Mouse (Mus musculus): ENCODE measurements around the gene Fzd9. TPM values are rescaled to one million over a fixed set of nuclear protein-coding genes. Genes with fewer than 3 reads are reported as not detected.
"Not testable (repeated sequence)": the region's sequence is repeated elsewhere in the genome, so short reads cannot be mapped to it uniquely, and the experiment has no call there.

Gene Fzd9
- polyA plus RNA-seq, 1 experiment from 2014 or later = 3.3 TPM

- H3K9ac ChIP-seq (ENCODE audit: low read length) = no peak overlapping the region
- no peaks in the 10 kb centered on the region for H3K4me1 ChIP-seq (ENCODE audit: control insufficient read depth, insufficient read depth, low read length)
- no peaks in the 10 kb centered on the region for H3K27me3 ChIP-seq (ENCODE audit: control insufficient read depth, insufficient read depth, low read length)
- no peak for DNase-seq (ENCODE audit: low spot score)
- H3K4me2 ChIP-seq (ENCODE audit: low read depth, severe bottlenecking) = no peak overlapping the region
- no peaks in the 10 kb centered on the region for H3K9me3 ChIP-seq (ENCODE audit: control insufficient read depth, low read length)
- H3K4me3 ChIP-seq (ENCODE audit: low read depth, low read length) = no peak overlapping the region
- peaks cover 66% of the 10 kb centered on the region for H3K36me3 ChIP-seq (ENCODE audit: control insufficient read depth, insufficient read depth, low read length)
- H3K27ac ChIP-seq (replicated peaks; ENCODE audit: low read depth, low read length) = no peak overlapping the region
- ATAC-seq (ENCODE audit: insufficient number of reproducible peaks, low FRiP score, low TSS enrichment, low read depth) = no peak
- 82% methylated on average over 12 of the region's 12 CpGs for WGBS
These were observed 8.9 kb downstream of the Fzd9 start for GRCm38 (mm10) chr5:135242136-135242535.

- H3K9me3 ChIP-seq (ENCODE audit: control insufficient read depth, low read length) = no peaks in the 10 kb centered on the region
- no peaks in the 10 kb centered on the region for H3K4me1 ChIP-seq (ENCODE audit: control insufficient read depth, insufficient read depth, low read length)
- no peak overlapping the region for H3K4me2 ChIP-seq (ENCODE audit: low read depth, severe bottlenecking)
- 89% methylated on average over 1 of the region's 1 CpGs for WGBS
- no peak overlapping the region for H3K27ac ChIP-seq (replicated peaks; ENCODE audit: low read depth, low read length)
- DNase-seq (ENCODE audit: low spot score) = no peak
- H3K27me3 ChIP-seq (ENCODE audit: control insufficient read depth, insufficient read depth, low read length) = no peaks in the 10 kb centered on the region
- no peak for ATAC-seq (ENCODE audit: insufficient number of reproducible peaks, low FRiP score, low TSS enrichment, low read depth)
- no peak overlapping the region for H3K9ac ChIP-seq (ENCODE audit: low read length)
- no peak overlapping the region for H3K4me3 ChIP-seq (ENCODE audit: low read depth, low read length)
- peaks cover 70% of the 10 kb centered on the region for H3K36me3 ChIP-seq (ENCODE audit: control insufficient read depth, insufficient read depth, low read length)
These were observed 9.6 kb downstream of the Fzd9 start for GRCm38 (mm10) chr5:135241474-135241873.

- DNase-seq (ENCODE audit: low spot score) = no peak
- Histone ChIP-seq H3K9me3 (ENCODE audit: control insufficient read depth, low read length) (no peaks in the 10 kb centered on the region), H3K27me3 (ENCODE audit: control insufficient read depth, insufficient read depth, low read length) (no peaks in the 10 kb centered on the region), H3K9ac (ENCODE audit: low read length) (no peak overlapping the region), H3K4me3 (ENCODE audit: low read depth, low read length) (no peak overlapping the region), H3K36me3 (ENCODE audit: control insufficient read depth, insufficient read depth, low read length) (peaks cover 67% of the 10 kb centered on the region), H3K4me1 (ENCODE audit: control insufficient read depth, insufficient read depth, low read length) (no peaks in the 10 kb centered on the region), H3K27ac (replicated peaks; ENCODE audit: low read depth, low read length) (no peak overlapping the region), H3K4me2 (ENCODE audit: low read depth, severe bottlenecking) (no peak overlapping the region)
- WGBS = 93% methylated on average over 2 of the region's 2 CpGs
- ATAC-seq (ENCODE audit: insufficient number of reproducible peaks, low FRiP score, low TSS enrichment, low read depth) = no peak
These were observed 12.2 kb downstream of the Fzd9 start for GRCm38 (mm10) chr5:135238832-135239231.

- H3K4me2 ChIP-seq (ENCODE audit: low read depth, severe bottlenecking) = no peak overlapping the region
- H3K4me3 ChIP-seq (ENCODE audit: low read depth, low read length) = no peak overlapping the region
- no peak overlapping the region for H3K27ac ChIP-seq (replicated peaks; ENCODE audit: low read depth, low read length)
- no peaks in the 10 kb centered on the region for H3K9me3 ChIP-seq (ENCODE audit: control insufficient read depth, low read length)
- H3K36me3 ChIP-seq (ENCODE audit: control insufficient read depth, insufficient read depth, low read length) = peaks cover 54% of the 10 kb centered on the region
- no peak overlapping the region for H3K9ac ChIP-seq (ENCODE audit: low read length)
- H3K4me1 ChIP-seq (ENCODE audit: control insufficient read depth, insufficient read depth, low read length) = no peaks in the 10 kb centered on the region
- no peak for ATAC-seq (ENCODE audit: insufficient number of reproducible peaks, low FRiP score, low TSS enrichment, low read depth)
- 61% methylated on average over 2 of the region's 2 CpGs for WGBS
- H3K27me3 ChIP-seq (ENCODE audit: control insufficient read depth, insufficient read depth, low read length) = no peaks in the 10 kb centered on the region
- DNase-seq (ENCODE audit: low spot score) = peak; percentile 82
These were observed 14.5 kb downstream of the Fzd9 start for GRCm38 (mm10) chr5:135236571-135236970.

- Histone ChIP-seq H3K27me3 (ENCODE audit: control insufficient read depth, insufficient read depth, low read length) (no peaks in the 10 kb centered on the region), H3K4me1 (ENCODE audit: control insufficient read depth, insufficient read depth, low read length) (no peaks in the 10 kb centered on the region), H3K4me3 (ENCODE audit: low read depth, low read length) (no peak overlapping the region), H3K9ac (ENCODE audit: low read length) (no peak overlapping the region), H3K9me3 (ENCODE audit: control insufficient read depth, low read length) (no peaks in the 10 kb centered on the region), H3K27ac (replicated peaks; ENCODE audit: low read depth, low read length) (no peak overlapping the region), H3K36me3 (ENCODE audit: control insufficient read depth, insufficient read depth, low read length) (peaks cover 45% of the 10 kb centered on the region; the same call in 1 of the 2 replicates), H3K4me2 (ENCODE audit: low read depth, severe bottlenecking) (no peak overlapping the region)
- WGBS = 94% methylated on average over 8 of the region's 8 CpGs
- ATAC-seq (ENCODE audit: insufficient number of reproducible peaks, low FRiP score, low TSS enrichment, low read depth) (no peak), DNase-seq (ENCODE audit: low spot score) (no peak)
These were observed 17.7 kb downstream of the Fzd9 start for GRCm38 (mm10) chr5:135233166-135233920.

GRCm38 (mm10) chr5:135230186-135230585, 20.8 kb downstream of the Fzd9 start:
- no peak overlapping the region for H3K9ac ChIP-seq (ENCODE audit: low read length)
- no peaks in the 10 kb centered on the region for H3K27me3 ChIP-seq (ENCODE audit: control insufficient read depth, insufficient read depth, low read length)
- H3K27ac ChIP-seq (replicated peaks; ENCODE audit: low read depth, low read length) = no peak overlapping the region
- ATAC-seq (ENCODE audit: insufficient number of reproducible peaks, low FRiP score, low TSS enrichment, low read depth) (no peak), DNase-seq (ENCODE audit: low spot score) (no peak)
- H3K4me2 ChIP-seq (ENCODE audit: low read depth, severe bottlenecking) = no peak overlapping the region
- no peaks in the 10 kb centered on the region for H3K9me3 ChIP-seq (ENCODE audit: control insufficient read depth, low read length)
- peaks cover 42% of the 10 kb centered on the region for H3K36me3 ChIP-seq (ENCODE audit: control insufficient read depth, insufficient read depth, low read length)
- no peak overlapping the region for H3K4me3 ChIP-seq (ENCODE audit: low read depth, low read length)
- H3K4me1 ChIP-seq (ENCODE audit: control insufficient read depth, insufficient read depth, low read length) = no peaks in the 10 kb centered on the region
- WGBS = 85% methylated on average over 4 of the region's 4 CpGs

GRCm38 (mm10) chr5:135225879-135226278, 25.2 kb downstream of the Fzd9 start:
- H3K27ac ChIP-seq (replicated peaks; ENCODE audit: low read depth, low read length); H3K4me1 ChIP-seq (ENCODE audit: control insufficient read depth, insufficient read depth, low read length); H3K4me3 ChIP-seq (ENCODE audit: low read depth, low read length); H3K27me3 ChIP-seq (ENCODE audit: control insufficient read depth, insufficient read depth, low read length); DNase-seq (ENCODE audit: low spot score); H3K9ac ChIP-seq (ENCODE audit: low read length); H3K9me3 ChIP-seq (ENCODE audit: control insufficient read depth, low read length); ATAC-seq (ENCODE audit: insufficient number of reproducible peaks, low FRiP score, low TSS enrichment, low read depth); H3K4me2 ChIP-seq (ENCODE audit: low read depth, severe bottlenecking): not testable (repeated sequence)
- peaks cover 46% of the 10 kb centered on the region for H3K36me3 ChIP-seq (ENCODE audit: control insufficient read depth, insufficient read depth, low read length)
- 94% methylated on average over 4 of the region's 4 CpGs for WGBS

GRCm38 (mm10) chr5:135224169-135224568, 26.9 kb downstream of the Fzd9 start:
- Histone ChIP-seq H3K9me3 (ENCODE audit: control insufficient read depth, low read length) (no peaks in the 10 kb centered on the region), H3K4me2 (ENCODE audit: low read depth, severe bottlenecking) (no peak overlapping the region), H3K27ac (replicated peaks; ENCODE audit: low read depth, low read length) (no peak overlapping the region), H3K9ac (ENCODE audit: low read length) (no peak overlapping the region), H3K4me1 (ENCODE audit: control insufficient read depth, insufficient read depth, low read length) (no peaks in the 10 kb centered on the region), H3K36me3 (ENCODE audit: control insufficient read depth, insufficient read depth, low read length) (peaks cover 48% of the 10 kb centered on the region), H3K4me3 (ENCODE audit: low read depth, low read length) (no peak overlapping the region), H3K27me3 (ENCODE audit: control insufficient read depth, insufficient read depth, low read length) (no peaks in the 10 kb centered on the region)
- DNase-seq (ENCODE audit: low spot score) = no peak
- ATAC-seq (ENCODE audit: insufficient number of reproducible peaks, low FRiP score, low TSS enrichment, low read depth) = no peak
- 91% methylated on average over 3 of the region's 3 CpGs for WGBS

GRCm38 (mm10) chr5:135222066-135222465, 29.0 kb downstream of the Fzd9 start:
- 97% methylated on average over 7 of the region's 7 CpGs for WGBS
- no peak for DNase-seq (ENCODE audit: low spot score)
- no peaks in the 10 kb centered on the region for H3K4me1 ChIP-seq (ENCODE audit: control insufficient read depth, insufficient read depth, low read length)
- no peak overlapping the region for H3K4me2 ChIP-seq (ENCODE audit: low read depth, severe bottlenecking)
- no peaks in the 10 kb centered on the region for H3K9me3 ChIP-seq (ENCODE audit: control insufficient read depth, low read length)
- H3K4me3 ChIP-seq (ENCODE audit: low read depth, low read length) = no peak overlapping the region
- H3K27ac ChIP-seq (replicated peaks; ENCODE audit: low read depth, low read length) = no peak overlapping the region
- H3K27me3 ChIP-seq (ENCODE audit: control insufficient read depth, insufficient read depth, low read length) = no peaks in the 10 kb centered on the region
- no peak overlapping the region for H3K9ac ChIP-seq (ENCODE audit: low read length)
- H3K36me3 ChIP-seq (ENCODE audit: control insufficient read depth, insufficient read depth, low read length) = peaks cover 56% of the 10 kb centered on the region
- ATAC-seq (ENCODE audit: insufficient number of reproducible peaks, low FRiP score, low TSS enrichment, low read depth) = no peak
